Mouse (Mus musculus): Measurements from ENCODE around the gene Crocc2. TPM values are rescaled to one million over a fixed set of nuclear protein-coding genes. Genes with fewer than 3 reads are reported as not detected.
"Not testable (repeated sequence)": the region's sequence is repeated elsewhere in the genome, so short reads cannot be mapped to it uniquely, and the experiment has no call there.

Crocc2 gene
- polyA plus RNA-seq, 1 experiment from 2014 or later = 0.14 TPM

DNA sequence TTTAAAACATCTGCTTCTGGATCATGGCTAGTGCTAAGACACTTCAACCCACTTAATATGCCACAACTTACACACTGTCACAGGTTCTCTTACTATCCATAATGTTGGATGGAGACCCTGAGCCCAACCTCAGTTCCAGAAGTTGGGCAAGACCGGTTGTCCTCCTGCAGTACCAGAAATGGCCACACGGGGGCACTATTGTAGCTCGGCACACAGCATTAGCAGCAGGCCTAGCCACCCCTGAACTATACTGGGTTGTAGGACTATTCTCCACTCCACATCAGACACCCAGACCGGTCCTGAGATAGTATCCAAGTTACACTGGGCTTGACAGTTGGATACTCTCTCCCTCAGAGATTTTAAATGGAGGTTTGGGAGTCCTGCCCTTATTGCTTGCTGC is 5.9 kb downstream of the Crocc2 start:
- H3K4me3 ChIP-seq (ENCODE audit: low read length) = no peak overlapping the region
- H3K9ac ChIP-seq (ENCODE audit: low read depth, low read length) = no peak overlapping the region
- no peak overlapping the region for H3K27ac ChIP-seq (ENCODE audit: low read depth, low read length)
- no peaks in the 10 kb centered on the region for H3K9me3 ChIP-seq (ENCODE audit: control insufficient read depth, low read length)
- no peak overlapping the region for H3K4me2 ChIP-seq (replicated peaks; ENCODE audit: low read depth, low read length)
- WGBS = under 1% methylated on average over 4 of the region's 4 CpGs
- no peaks in the 10 kb centered on the region for H3K36me3 ChIP-seq (ENCODE audit: control insufficient read depth, insufficient read depth, low read length)
- peak; percentile 71 for ATAC-seq (ENCODE audit: low FRiP score, low TSS enrichment)
- peaks cover 22% of the 10 kb centered on the region for H3K4me1 ChIP-seq (ENCODE audit: control insufficient read depth, insufficient read depth, low read length)
- H3K27me3 ChIP-seq (ENCODE audit: control insufficient read depth, insufficient read depth, low read length) = no peaks in the 10 kb centered on the region; the same call in 1 of the 2 replicates

DNA sequence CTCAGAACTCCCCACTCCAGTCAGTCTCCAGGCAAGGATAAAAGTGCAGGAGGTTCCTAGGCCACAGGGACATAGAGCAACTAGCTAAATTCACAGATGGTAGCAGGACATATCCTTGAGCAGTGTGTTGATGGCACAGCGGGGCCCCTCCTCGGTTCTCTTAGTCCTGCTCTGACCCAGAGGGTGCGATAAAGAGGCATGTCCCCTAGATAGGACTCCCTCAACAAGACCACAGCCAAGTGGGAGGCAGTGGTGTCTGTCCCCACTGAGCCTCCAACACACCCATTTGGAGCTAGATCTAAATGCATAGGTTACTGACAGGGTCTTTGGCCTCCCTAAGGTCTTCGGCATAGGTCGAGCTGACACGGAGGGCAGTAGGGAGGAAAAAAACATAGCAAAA is 7.3 kb downstream of the Crocc2 start:
- Histone ChIP-seq H3K27ac (ENCODE audit: low read depth, low read length) (peak overlapping the region; percentile 90; the same call in 1 of the 2 replicates), H3K4me3 (ENCODE audit: low read length) (no peak overlapping the region), H3K4me1 (ENCODE audit: control insufficient read depth, insufficient read depth, low read length) (peaks cover 22% of the 10 kb centered on the region), H3K9ac (ENCODE audit: low read depth, low read length) (no peak overlapping the region), H3K4me2 (replicated peaks; ENCODE audit: low read depth, low read length) (peak overlapping the region; percentile 72), H3K36me3 (ENCODE audit: control insufficient read depth, insufficient read depth, low read length) (no peaks in the 10 kb centered on the region), H3K27me3 (ENCODE audit: control insufficient read depth, insufficient read depth, low read length) (no peaks in the 10 kb centered on the region; the same call in 1 of the 2 replicates), H3K9me3 (ENCODE audit: control insufficient read depth, low read length) (no peaks in the 10 kb centered on the region)
- 14% methylated on average over 6 of the region's 6 CpGs for WGBS
- peak; percentile 16; the same call in 1 of the 2 replicates for ATAC-seq (ENCODE audit: low FRiP score, low TSS enrichment)

DNA sequence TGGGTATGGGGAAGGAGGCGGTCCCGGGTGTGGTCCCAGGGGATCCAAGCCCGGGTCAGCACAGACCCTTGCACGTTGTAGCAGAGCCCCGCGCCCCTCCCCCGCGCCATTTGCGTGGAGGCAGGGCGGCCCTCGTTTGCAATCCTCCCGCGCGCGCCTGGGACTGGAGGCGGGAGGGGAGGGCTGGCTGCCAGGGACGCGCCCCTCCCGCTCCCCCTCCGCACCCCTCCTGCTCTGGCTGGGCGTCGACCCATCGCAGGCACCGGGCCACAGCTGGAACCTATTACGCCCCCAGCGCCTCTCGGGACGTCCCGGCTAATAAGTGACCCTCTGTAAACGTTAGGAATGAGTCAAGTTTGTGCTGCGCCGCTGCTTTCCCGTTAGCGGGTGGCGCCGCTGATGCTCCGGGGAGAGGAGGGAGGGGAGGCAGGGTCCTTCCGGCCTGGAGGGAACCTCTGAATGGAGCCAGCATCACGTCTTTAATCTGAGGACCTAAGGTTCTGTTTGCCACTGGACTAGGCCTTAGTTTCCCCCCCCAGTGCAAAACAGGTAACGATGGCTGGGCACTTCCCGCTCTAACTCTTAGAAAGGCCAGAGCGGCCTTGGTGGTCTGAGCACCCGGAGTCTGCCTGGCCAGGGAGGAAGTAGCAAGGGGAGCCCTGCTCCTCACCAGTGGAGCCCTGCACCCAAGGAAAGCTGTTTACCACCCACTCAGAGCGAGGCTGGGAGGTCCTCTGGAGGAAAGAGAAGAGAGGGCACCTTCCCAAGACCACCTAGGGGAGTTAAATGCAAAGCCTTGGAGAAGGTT is 8.2 kb downstream of the Crocc2 start:
- peak overlapping the region; percentile 72 for H3K4me2 ChIP-seq (replicated peaks; ENCODE audit: low read depth, low read length)
- ATAC-seq (ENCODE audit: low FRiP score, low TSS enrichment) = peak; percentile 83
- no peaks in the 10 kb centered on the region for H3K36me3 ChIP-seq (ENCODE audit: control insufficient read depth, insufficient read depth, low read length)
- peak overlapping the region; percentile 39 for H3K4me3 ChIP-seq (ENCODE audit: low read length)
- no peaks in the 10 kb centered on the region for H3K9me3 ChIP-seq (ENCODE audit: control insufficient read depth, low read length)
- H3K27me3 ChIP-seq (ENCODE audit: control insufficient read depth, insufficient read depth, low read length) = no peaks in the 10 kb centered on the region; the same call in 1 of the 2 replicates
- peak overlapping the region; percentile 90 for H3K27ac ChIP-seq (ENCODE audit: low read depth, low read length)
- H3K4me1 ChIP-seq (ENCODE audit: control insufficient read depth, insufficient read depth, low read length) = peaks cover 22% of the 10 kb centered on the region
- H3K9ac ChIP-seq (ENCODE audit: low read depth, low read length) = peak overlapping the region; percentile 42
- WGBS = 2% methylated on average over 41 of the region's 44 CpGs

DNA sequence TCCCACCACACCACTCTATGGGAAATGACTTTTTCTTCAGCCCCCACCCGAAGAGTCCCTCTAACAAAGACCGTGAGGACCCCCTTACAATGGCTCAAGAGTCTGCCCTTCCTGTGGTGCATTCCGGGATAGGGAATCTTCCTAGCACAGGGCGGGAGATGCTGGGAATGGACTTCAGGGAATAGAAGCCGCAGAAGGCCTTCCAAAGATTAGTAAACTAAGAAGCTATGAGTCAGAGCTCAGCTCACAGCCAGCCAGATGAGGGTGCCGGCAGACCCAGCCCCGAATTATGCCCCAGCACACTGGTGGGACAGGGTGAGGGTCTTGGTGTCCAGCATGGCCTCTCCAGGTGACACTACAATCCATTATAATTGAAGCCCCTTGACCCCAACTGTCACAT is 13.8 kb downstream of the Crocc2 start:
- WGBS = 91% methylated on average over 7 of the region's 7 CpGs
- no peaks in the 10 kb centered on the region; the same call in 1 of the 2 replicates for H3K27me3 ChIP-seq (ENCODE audit: control insufficient read depth, insufficient read depth, low read length)
- peaks cover 5% of the 10 kb centered on the region for H3K4me1 ChIP-seq (ENCODE audit: control insufficient read depth, insufficient read depth, low read length)
- ATAC-seq (ENCODE audit: low FRiP score, low TSS enrichment) = no peak
- H3K4me2 ChIP-seq (replicated peaks; ENCODE audit: low read depth, low read length) = no peak overlapping the region
- H3K9ac ChIP-seq (ENCODE audit: low read depth, low read length) = no peak overlapping the region
- no peaks in the 10 kb centered on the region for H3K36me3 ChIP-seq (ENCODE audit: control insufficient read depth, insufficient read depth, low read length)
- no peak overlapping the region for H3K4me3 ChIP-seq (ENCODE audit: low read length)
- no peak overlapping the region for H3K27ac ChIP-seq (ENCODE audit: low read depth, low read length)
- H3K9me3 ChIP-seq (ENCODE audit: control insufficient read depth, low read length) = no peaks in the 10 kb centered on the region

DNA sequence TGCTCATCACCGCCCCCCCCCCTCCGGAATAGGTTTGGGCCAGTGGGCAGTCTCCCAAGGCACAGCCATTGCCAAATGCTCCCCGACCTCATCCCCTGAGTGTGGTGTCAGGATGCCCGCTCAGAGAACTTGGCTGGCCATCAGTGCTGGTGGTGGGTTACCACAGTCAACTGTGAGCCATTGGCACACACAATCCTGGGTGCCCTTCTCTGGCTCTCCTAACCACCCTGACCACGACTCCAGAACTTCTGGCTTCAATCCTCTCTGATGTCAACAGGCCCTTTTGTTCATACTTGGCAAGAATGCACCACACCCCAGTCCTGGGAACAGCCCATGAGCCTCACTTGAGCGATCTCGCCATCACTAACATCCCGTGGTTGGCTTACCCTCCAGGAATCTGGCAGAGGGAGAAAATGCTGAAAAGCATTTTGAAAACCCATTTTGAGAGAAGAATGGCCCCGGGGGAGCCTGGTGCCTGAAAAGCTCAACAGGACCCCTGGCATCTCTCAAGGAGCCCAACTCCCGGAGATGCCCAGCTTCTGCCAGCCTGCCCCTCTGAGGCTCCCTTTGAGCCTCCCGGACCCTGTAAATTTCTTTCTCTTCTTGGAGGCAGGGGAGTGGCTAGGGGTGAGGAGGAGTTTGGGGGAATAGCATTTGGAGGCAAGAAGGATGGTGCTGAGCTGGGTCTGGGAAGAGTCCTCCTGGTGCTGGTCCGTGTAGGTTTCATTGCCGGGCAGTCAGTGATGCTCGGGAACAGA is 15.7 kb downstream of the Crocc2 start:
- no peak for ATAC-seq (ENCODE audit: low FRiP score, low TSS enrichment)
- H3K27me3 ChIP-seq (ENCODE audit: control insufficient read depth, insufficient read depth, low read length) = no peaks in the 10 kb centered on the region
- no peak overlapping the region for H3K4me2 ChIP-seq (replicated peaks; ENCODE audit: low read depth, low read length)
- H3K4me3 ChIP-seq (ENCODE audit: low read length) = no peak overlapping the region
- H3K9me3 ChIP-seq (ENCODE audit: control insufficient read depth, low read length) = no peaks in the 10 kb centered on the region
- H3K27ac ChIP-seq (ENCODE audit: low read depth, low read length) = no peak overlapping the region
- WGBS = 78% methylated on average over 14 of the region's 14 CpGs
- H3K9ac ChIP-seq (ENCODE audit: low read depth, low read length) = no peak overlapping the region
- H3K36me3 ChIP-seq (ENCODE audit: control insufficient read depth, insufficient read depth, low read length) = no peaks in the 10 kb centered on the region
- H3K4me1 ChIP-seq (ENCODE audit: control insufficient read depth, insufficient read depth, low read length) = peaks cover 1% of the 10 kb centered on the region; the same call in 1 of the 2 replicates

DNA sequence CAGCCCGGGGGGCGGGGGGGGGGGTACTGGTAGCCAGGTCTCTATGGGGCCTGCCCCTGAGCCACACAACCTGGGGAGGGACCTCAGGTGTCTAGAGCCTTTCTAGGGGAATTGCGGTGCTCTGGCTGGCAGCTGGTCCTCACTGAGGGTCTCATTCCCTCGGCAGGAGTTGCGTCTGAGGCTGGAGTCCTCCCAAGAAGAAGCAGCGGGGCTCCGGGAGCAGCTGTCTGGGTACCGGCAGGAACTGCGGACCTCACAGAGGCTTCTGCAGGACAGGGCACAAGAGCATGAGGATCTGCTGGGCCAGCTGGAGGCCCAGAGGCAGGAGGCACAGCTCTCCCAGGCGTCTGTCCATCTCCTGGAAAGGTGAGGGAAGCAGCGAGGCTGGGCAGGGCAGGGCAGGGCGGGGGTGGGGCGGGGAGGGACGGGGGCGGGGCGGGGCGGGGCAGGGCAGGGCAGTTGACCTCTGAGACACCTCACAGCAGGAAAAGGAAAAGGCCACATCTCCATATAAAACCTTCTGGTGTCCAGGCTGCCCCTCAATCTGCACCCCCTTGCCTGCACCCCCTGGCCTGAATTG is 22.3 kb downstream of the Crocc2 start:
- Histone ChIP-seq H3K27ac (ENCODE audit: low read depth, low read length) (no peak overlapping the region), H3K36me3 (ENCODE audit: control insufficient read depth, insufficient read depth, low read length) (no peaks in the 10 kb centered on the region), H3K27me3 (ENCODE audit: control insufficient read depth, insufficient read depth, low read length) (no peaks in the 10 kb centered on the region), H3K4me3 (ENCODE audit: low read length) (no peak overlapping the region), H3K4me2 (replicated peaks; ENCODE audit: low read depth, low read length) (no peak overlapping the region; the same call in 1 of the 2 replicates), H3K9me3 (ENCODE audit: control insufficient read depth, low read length) (no peaks in the 10 kb centered on the region), H3K9ac (ENCODE audit: low read depth, low read length) (no peak overlapping the region), H3K4me1 (ENCODE audit: control insufficient read depth, insufficient read depth, low read length) (peaks cover 10% of the 10 kb centered on the region; the same call in 1 of the 2 replicates)
- WGBS = 6% methylated on average over 10 of the region's 17 CpGs
- 0 out of 2 replicates have a peak, but pooled peaks have one; percentile 17 for ATAC-seq (ENCODE audit: low FRiP score, low TSS enrichment)

DNA sequence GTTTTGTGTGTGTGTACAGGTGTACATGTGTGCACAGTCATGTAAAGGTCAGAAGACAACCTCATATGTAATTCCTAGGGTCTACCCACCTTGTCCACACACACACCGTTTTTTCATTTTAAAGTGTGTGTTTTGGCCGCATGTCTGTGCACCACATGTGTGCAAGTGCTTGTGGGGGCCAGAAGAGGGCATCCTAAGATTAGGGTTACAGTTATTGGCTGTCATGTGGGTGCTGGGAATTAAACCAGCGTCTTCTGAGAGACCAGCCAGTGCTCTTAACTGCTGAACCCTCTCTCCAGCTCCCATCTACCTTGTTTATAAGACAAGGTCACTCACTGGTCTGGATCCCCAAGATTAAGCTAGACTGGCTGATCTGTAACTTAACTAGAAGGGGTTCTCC is 26.4 kb downstream of the Crocc2 start:
- ATAC-seq (ENCODE audit: low FRiP score, low TSS enrichment) = no peak
- 83% methylated on average over 3 of the region's 3 CpGs for WGBS
- Histone ChIP-seq H3K4me2 (replicated peaks; ENCODE audit: low read depth, low read length) (no peak overlapping the region), H3K36me3 (ENCODE audit: control insufficient read depth, insufficient read depth, low read length) (no peaks in the 10 kb centered on the region), H3K9me3 (ENCODE audit: control insufficient read depth, low read length) (no peaks in the 10 kb centered on the region), H3K4me3 (ENCODE audit: low read length) (no peak overlapping the region), H3K27me3 (ENCODE audit: control insufficient read depth, insufficient read depth, low read length) (no peaks in the 10 kb centered on the region), H3K9ac (ENCODE audit: low read depth, low read length) (no peak overlapping the region), H3K27ac (ENCODE audit: low read depth, low read length) (no peak overlapping the region), H3K4me1 (ENCODE audit: control insufficient read depth, insufficient read depth, low read length) (0 out of 2 replicates have a peak, but pooled peaks cover 5% of the 10 kb centered on the region)

DNA sequence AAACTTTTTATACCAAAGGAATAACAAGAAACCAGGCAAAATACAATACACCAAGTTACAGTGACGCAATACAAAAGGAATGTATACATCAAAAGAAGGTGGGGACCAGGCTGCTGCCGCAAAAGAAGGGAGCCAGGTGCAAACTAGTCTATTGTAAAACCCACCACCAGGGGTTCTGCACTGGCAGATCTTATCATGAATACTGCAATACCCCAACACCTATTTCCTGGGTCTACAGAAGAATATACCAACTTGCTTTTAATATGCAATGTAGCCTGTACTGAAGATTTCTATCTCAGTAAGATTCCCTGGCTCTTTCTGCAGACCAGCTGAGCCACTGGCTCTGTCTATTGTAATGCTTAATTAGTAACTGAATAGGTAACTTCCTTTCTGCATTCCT is 28.9 kb downstream of the Crocc2 start:
- not testable (repeated sequence) for H3K36me3 ChIP-seq (ENCODE audit: control insufficient read depth, insufficient read depth, low read length); ATAC-seq (ENCODE audit: low FRiP score, low TSS enrichment)
- 85% methylated on average over 2 of the region's 2 CpGs for WGBS

More for the DNA sequence above, 28.9 kb downstream of the Crocc2 start:
- not testable (repeated sequence) for H3K27me3 ChIP-seq (ENCODE audit: control insufficient read depth, insufficient read depth, low read length); H3K9ac ChIP-seq (ENCODE audit: low read depth, low read length); H3K4me1 ChIP-seq (ENCODE audit: control insufficient read depth, insufficient read depth, low read length); H3K4me3 ChIP-seq (ENCODE audit: low read length); H3K9me3 ChIP-seq (ENCODE audit: control insufficient read depth, low read length); H3K4me2 ChIP-seq (replicated peaks; ENCODE audit: low read depth, low read length); H3K27ac ChIP-seq (ENCODE audit: low read depth, low read length)

Measured in kidney, embryonic 14.5 days (tissue).